Mouse (Mus musculus) embryonic fibroblast, embryonic 13.5 days (primary cell): ENCODE results near the gene Grap. TPM values are rescaled to one million over a fixed set of nuclear protein-coding genes. Genes with fewer than 3 reads are reported as not detected.

ENCODE experiments used
- H3K27ac ChIP-seq: 2 replicates; pipeline ENCODE4 v1.5.1; 2012; ENCODE audit warnings: low read length, control low read depth, inconsistent platforms; ENCODE audit not compliant: insufficient read depth
- H3K4me1 ChIP-seq: 2 replicates; pipeline ENCODE4 v1.6.1; 2011; ENCODE audit warnings: low read length; ENCODE audit not compliant: control insufficient read depth, insufficient read depth
- H3K4me3 ChIP-seq: 2 replicates; pipeline ENCODE4 v1.5.1; 2011; ENCODE audit warnings: mild to moderate bottlenecking, control low read depth, low read length; ENCODE audit not compliant: insufficient read depth
- CTCF ChIP-seq: IDR thresholded peaks from 2 replicates; pipeline ENCODE4 v1.5.1; 2011; ENCODE audit warnings: mild to moderate bottlenecking, control low read depth, low read length, moderate library complexity, borderline replicate concordance; ENCODE audit not compliant: insufficient read depth
- POLR2A ChIP-seq: IDR thresholded peaks from 2 replicates; pipeline ENCODE4 v1.6.1; 2011; ENCODE audit warnings: low read depth, mild to moderate bottlenecking, control low read depth, low read length, moderate library complexity
- polyA plus RNA-seq: library from polyadenylated mRNA; stranded (reverse); fragments of >200 nt; gene quantifications from 2 replicates; pipeline ENCODE4 v1.2.4, GENCODE M21; 2011; ENCODE audit warnings: low read depth; ENCODE audit not compliant: missing spikeins, insufficient read length

The Grap gene
- polyA plus RNA-seq, 1 experiment = 0.32 TPM

- no peaks in the 10 kb centered on the region for H3K4me1 ChIP-seq
- no peak overlapping the region for H3K4me3 ChIP-seq
- no peak overlapping the region for H3K27ac ChIP-seq
- TF ChIP-seq CTCF = no peak
- TF ChIP-seq POLR2A = no peak
Measured at GRCm38 (mm10) chr11:61715130-61715529, 62.1 kb downstream of the Grap start.

DNA sequence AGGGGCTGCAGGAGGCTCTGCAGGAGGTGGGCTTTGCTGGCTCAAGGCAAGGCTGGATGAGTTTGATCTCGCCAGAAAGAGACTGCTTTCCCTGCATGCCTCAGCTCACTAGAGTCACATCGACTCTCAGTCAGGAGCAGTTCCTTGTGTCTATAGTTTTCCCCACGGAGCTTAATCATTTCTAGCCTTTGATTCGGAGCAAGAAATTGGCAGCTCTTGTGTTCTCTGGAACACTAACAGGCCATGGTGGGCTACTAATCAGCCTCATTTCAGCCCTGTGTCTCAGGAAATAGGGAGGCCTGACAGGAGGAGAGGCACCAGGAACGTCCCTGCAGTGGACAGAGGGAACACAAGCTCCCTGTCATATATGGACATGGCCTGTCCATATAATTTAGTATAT lies 64.9 kb downstream of the Grap start:
- TF ChIP-seq CTCF (no peak), POLR2A (no peak)
- no peak overlapping the region for H3K4me3 ChIP-seq
- no peaks in the 10 kb centered on the region for H3K4me1 ChIP-seq
- no peak overlapping the region for H3K27ac ChIP-seq

DNA sequence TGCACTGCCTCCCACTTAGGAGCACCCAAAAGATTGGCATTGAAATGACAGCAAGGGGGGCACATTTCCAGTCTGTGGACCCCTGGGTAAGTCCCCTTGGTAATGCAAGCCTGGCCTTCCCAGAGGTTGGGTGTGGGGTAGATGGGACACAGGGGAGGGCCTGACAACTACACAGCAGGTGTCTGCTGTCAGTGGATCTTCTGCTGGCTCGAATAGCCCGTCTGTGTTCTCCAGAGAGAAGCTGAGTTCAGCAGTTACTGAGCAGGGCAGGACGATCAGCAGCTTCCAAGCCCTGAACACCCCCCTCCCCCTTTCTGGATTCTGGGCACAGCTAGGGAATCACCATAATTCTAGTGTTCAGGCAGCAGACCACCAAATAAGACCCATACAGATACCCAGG lies 66.3 kb downstream of the Grap start:
- Histone ChIP-seq H3K27ac (no peak overlapping the region), H3K4me1 (no peaks in the 10 kb centered on the region), H3K4me3 (no peak overlapping the region)
- no peak for TF ChIP-seq CTCF
- no peak for TF ChIP-seq POLR2A

DNA sequence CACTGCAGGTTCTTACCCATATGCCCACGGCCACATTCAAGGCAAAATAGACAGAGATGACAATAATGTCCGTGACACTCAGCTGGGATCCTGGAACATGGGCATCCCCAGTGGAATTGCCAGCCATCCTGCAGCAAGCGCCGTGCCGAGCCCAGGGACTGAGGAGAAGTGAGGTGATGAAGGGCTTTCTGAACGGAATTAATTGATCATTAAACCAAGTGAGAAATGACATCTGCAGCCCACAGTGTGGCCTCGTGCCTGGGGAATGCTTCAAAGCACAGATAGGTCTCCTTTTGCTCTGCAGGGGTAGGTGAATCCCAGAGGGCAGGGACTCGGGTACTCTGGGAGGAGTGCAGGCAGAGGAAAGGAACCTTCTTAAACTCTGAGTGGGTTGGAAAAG lies 66.8 kb downstream of the Grap start:
- TF ChIP-seq POLR2A = no peak
- no peak for TF ChIP-seq CTCF
- no peak overlapping the region for H3K27ac ChIP-seq
- H3K4me3 ChIP-seq = no peak overlapping the region
- no peaks in the 10 kb centered on the region for H3K4me1 ChIP-seq

- Histone ChIP-seq H3K4me3 (no peak within 1 kb of the TSS), H3K27ac (no peak within 1 kb of the TSS)
Measured at GRCm38 (mm10) chr11:61720636-61721035, 67.6 kb downstream of the Grap start, which contains the start of gene Slc5a10. Gene Slc5a10, minus strand, starts transcription at chr11:61720826.

GRCm38 (mm10) chr11:61722077-61722476 lies 69.0 kb downstream of the Grap start:
- H3K27ac ChIP-seq = no peak overlapping the region
- H3K4me1 ChIP-seq = no peaks in the 10 kb centered on the region
- H3K4me3 ChIP-seq = no peak overlapping the region
- TF ChIP-seq POLR2A (no peak), CTCF (no peak)

More at GRCm38 (mm10) chr11:61720636-61721035, 67.6 kb downstream of the Grap start, which contains the start of gene Slc5a10:
- no peaks in the 10 kb centered on the region for H3K4me1 ChIP-seq
- TF ChIP-seq POLR2A = no peak
- no peak for TF ChIP-seq CTCF

Other genes with a start within 250 kb of the Grap start
- 0.70 TPM in 1 of 2 replicates, not detected in the other for gene Rnf112, start 199.1 kb upstream of the Grap start, polyA plus RNA-seq
- gene Mfap4, start 167.8 kb upstream of the Grap start, polyA plus RNA-seq = 140 and 530 TPM in 2 replicates
- 28.3 and 35.6 TPM in 2 replicates for gene Mapk7, start 158.9 kb upstream of the Grap start, polyA plus RNA-seq
- gene B9d1, start 148.1 kb upstream of the Grap start, polyA plus RNA-seq = 18.4 and 23.8 TPM in 2 replicates
- 34.8 and 35.6 TPM in 2 replicates for gene Epn2, start 73.6 kb upstream of the Grap start, polyA plus RNA-seq
- gene Fam83g, start 30.8 kb downstream of the Grap start, polyA plus RNA-seq = 0.46 and 0.60 TPM in 2 replicates
- gene Slc5a10, start 67.6 kb downstream of the Grap start, polyA plus RNA-seq = not detected in 2 replicates
- gene Prpsap2, start 108.8 kb downstream of the Grap start, polyA plus RNA-seq = 17.6 and 23.3 TPM in 2 replicates
- gene Ulk2, start 201.8 kb downstream of the Grap start, polyA plus RNA-seq = 36.0 and 46.1 TPM in 2 replicates